Mouse (Mus musculus) c-Kit-positive CD71-positive TER-119-positive erythroid progenitor cells, embryonic 14.5 days (primary cell): ENCODE data around the gene Col19a1.

Experiments
- DNase-seq: peaks from one replicate; pipeline ENCODE4 v3.0.0-alpha.2; 2013; ENCODE audit warnings: low spot score

Col19a1 gene

DNA sequence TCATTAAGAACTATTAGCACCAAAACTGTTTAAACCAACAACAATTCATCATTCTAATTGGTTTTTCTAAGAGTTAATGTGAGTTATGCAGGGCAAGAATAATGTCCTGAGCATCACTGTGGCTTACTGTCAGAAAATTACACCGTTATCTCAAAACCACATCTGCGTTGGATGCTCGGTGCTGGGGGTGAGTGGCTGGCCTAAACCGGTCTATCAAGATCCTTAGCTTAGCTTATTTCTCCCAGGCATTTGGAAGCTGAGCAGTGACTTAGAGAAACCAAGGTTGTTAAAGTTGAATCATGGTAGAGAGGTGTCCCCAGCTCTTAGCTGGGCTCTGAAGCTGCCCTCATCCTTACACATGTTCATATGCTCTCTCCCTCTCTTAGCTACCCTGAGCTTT is 276.4 kb downstream of the Col19a1 start:
- DNase-seq = no peak

DNA sequence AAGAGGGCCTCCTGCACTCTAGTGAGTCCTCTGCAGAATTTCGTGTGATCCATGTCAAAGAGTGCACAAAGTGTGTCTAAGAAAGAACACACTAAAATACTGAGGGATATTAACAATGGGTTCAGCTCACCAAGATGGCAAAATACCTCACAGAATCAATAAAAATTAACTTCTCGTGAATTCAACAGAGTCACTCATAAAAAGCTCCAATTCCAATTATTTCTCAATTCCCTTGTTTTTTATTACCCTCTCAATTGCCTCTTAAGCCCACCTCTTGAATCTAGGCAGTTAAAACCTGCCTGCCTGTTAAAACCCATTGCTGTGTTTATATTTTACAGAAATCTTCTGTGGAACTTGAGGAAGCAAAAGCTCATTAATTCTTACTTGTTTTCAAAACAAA is 277.1 kb downstream of the Col19a1 start:
- no peak for DNase-seq

DNA sequence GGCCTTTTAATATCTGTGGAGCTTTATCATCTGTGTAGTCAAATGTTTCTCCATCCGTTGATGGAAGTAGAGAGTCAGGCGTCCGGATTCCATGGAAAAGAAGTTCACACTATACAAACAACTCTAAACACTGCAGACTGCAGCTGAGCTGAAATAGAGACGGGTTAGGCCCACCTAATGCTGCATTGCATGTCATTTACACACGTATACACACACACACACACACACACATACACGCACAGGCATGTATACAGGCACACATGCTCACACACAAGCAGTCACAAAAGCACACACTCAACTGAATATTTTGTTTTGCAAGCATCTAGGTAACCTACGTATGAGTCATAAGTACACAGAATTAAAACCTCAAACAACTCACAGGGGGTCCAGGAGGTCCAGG is 284.2 kb downstream of the Col19a1 start:
- no peak for DNase-seq

DNA sequence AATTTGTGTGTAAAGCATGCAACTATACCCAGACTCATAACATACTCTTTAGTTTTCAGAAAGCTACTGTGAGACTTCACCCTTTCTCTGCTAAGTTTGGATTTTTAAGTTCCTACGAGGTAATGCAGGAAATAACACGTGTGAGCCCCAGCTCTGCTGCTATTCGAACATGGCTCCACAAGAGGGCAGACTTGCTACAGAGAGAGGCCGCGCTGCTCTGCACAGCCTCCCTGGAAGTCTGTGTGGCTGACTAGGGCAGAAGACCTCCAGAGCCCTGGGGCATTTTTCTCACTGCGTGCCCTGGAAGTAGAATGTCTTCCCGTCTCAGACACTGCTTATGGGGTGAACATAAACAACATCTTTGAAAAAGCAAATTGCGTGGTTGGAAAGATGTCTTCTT is 284.6 kb downstream of the Col19a1 start:
- DNase-seq = peak; percentile 3

DNA sequence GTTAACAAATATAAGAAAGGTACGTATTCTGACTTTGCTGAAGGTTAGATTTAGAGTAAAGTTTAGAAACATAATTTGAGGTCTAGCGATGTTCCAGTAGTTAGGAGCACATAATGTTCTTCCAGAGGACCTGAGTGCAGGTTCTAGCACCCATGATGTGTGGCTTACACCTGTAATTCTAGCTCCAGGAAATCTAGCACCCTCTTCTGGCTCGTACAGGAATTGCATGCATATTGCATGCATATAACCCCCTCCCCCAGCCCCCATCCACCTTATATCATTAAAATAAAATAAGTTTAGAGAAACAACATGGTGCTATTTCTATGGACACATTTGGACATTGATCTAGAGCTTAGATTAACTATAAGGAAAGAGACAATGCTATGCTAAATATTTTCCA is 286.6 kb downstream of the Col19a1 start:
- no peak for DNase-seq

DNA sequence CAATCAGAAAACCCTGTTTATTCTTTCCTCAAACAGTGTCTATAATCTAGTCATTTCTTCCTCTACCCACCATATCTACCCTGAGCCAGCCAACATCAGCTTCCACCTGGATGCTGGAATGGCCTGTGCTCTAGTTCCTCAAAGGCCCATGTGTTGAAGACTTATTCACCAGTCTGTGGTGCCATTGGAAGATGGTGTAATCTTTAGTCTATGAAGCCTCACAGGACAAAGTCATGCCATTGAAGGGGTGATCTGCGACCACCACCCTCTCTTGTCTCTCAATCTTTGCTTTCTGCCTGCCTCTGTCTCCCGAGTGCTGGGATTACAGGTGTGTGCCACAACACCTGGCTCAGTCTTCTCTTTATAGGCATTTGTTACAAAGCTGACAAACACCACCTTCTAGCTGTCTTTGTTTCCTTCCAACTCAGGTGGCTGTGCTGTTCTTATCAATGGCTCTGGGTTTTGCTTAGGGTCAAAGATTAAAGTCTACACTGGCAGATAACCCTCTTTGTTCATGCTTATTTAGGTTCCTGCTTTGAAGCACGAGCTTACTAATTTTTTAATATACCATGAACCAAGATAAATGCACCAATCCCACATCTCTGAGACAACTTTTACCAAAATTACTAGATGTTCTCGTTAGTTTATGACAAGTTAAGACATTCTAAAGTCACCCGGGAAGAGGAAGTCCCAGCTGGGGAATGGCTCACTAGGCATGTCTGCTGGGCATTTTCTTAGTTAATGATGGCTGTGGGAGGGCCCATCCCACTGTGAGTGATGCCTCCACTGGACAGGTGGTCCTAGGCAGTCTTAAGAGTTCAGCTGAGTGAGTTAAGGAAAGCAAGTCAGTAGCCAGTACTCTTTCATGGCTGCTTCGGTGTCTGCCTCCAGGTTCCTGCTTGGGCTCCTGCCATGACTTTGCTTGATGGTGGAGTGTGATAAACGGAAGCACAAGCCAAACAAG is 292.0 kb downstream of the Col19a1 start:
- DNase-seq = no peak

DNA sequence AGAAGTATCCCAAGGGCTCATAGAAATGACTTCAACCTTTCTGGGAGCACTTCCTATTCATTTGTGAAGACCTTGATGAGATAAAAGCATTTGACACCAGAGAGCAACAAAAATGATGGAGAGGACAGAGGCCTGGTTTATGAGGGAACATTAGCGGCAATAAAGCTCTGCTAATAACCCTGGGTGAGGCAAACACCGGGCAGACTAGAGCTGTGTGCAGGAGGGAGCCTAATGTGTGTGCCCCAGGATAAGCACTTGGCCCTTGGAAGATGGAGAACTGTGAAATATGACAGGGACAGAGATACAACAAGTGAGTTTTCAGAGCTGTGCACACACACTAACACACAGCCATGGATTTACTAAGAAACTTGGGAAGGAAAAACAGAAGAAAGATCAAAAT is 294.8 kb downstream of the Col19a1 start:
- DNase-seq = no peak

DNA sequence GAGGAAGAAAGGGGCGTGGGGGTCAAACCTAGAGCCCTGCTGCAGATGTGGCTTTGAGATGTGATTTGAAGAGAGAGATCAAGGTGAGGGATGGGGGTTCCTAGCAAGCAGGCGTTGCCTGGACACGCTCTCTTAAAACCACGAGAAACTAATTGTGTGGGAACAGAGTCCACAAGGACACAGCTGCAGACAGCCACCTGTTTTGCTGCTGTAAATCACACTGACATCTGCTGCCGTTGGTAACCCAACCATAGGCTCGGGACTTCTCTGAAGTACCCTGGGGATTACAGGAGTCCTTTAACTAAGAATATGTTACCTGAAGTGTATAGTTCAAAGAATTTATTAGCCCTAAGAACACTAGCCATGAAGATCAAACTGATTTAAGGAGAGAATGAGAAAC is 300.9 kb downstream of the Col19a1 start:
- no peak for DNase-seq

DNA sequence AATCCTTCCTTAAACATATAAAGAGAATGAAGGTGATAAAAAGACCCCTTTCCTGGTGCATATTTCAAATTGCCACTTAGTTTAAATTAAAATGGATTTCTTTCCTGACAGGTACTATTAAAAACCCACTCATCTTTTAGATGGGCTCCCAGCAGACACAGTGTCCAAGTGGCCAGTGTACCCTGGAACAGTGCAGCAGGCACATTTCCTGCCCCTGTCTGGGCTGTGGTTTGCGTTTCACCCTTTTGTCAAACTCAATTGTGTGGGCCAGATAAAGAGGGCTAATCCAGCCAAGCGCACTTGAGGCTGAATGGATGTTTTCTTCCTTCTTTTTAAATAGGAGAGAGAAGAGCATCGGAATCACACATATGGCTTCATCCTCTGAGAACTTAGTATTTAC is 320.2 kb downstream of the Col19a1 start:
- DNase-seq = no peak

DNA sequence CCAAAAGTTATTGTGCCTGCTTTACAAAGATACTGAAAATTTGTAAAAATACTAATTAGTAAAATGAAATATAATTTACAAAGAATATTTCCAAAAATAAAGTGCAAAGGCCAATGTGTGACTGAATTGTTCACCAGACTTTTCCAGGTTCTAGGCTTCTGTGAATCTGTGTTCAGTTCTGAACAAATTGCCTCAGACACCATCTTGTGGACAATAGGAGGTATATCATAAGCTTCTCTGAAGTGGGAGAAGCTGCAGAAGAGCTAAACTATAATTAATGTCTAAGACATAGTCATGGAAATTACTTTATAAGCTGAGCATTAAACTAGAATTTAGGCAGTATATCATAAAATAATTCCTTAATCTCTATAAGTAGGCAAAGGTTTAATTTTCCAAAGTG is 326.1 kb downstream of the Col19a1 start:
- no peak for DNase-seq

DNA sequence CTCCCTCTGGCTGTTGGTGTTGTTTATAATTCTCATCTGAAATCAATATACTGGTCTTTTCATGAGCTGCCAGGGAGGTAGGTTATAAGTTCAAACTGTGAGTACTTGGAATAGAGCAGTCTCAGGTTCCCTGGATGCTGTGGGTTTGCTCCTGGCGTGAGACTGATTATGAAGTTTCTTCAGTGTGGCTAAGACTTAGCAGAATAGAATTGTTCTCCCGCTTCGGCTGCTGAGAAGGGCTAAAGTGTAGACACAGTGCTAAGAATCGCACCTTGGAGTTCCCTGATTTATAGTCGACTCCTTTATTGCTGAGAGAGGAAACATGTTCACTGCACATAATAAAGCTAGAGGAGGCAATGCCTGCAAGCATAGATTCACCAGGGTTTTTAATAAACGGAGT is 327.9 kb downstream of the Col19a1 start:
- DNase-seq = no peak

DNA sequence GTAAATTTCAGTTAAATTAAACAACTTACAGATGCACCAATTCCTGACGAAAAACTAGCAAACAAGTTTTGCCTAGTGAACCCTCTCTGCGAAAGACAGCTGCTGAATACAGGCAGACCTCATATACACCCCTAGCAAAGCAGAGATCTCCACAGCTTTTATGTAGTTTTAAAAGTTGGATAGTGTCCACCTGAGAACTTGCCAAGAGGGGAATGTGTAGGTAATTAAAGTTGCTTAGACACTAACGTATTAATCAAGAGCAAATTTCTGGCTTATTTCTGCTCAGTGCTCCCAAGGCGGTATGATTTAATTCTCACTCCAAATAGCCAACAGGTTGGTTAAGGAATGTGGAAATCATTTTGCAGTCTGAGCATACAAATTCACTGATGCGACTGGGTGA is 329.3 kb downstream of the Col19a1 start:
- DNase-seq = no peak

DNA sequence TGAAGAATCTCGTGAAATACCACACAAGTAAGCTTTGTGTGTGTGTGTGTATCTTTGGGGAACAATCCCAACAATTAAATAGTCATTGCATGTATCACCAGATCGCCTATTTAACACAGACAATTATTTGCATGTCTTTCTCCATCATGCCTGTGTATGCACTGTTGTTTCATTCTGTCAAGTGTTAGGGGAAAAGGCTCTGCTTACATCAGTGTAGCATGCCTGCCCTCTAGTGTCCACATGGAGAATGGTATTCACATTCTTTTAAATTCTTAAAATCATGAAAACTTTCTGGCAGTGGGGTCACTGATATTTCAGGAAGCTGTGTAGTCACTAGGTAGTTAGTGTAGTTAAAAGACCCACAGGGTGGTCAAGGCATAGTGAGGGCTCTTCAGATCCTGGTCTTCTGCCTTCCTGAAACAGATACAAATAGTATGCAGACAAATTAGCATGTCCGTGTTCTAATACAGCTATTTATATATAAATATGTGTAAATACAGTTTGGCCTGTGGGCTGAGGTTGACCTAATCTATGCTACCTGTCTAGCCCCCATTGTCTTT is 338.1 kb downstream of the Col19a1 start:
- DNase-seq = no peak

DNA sequence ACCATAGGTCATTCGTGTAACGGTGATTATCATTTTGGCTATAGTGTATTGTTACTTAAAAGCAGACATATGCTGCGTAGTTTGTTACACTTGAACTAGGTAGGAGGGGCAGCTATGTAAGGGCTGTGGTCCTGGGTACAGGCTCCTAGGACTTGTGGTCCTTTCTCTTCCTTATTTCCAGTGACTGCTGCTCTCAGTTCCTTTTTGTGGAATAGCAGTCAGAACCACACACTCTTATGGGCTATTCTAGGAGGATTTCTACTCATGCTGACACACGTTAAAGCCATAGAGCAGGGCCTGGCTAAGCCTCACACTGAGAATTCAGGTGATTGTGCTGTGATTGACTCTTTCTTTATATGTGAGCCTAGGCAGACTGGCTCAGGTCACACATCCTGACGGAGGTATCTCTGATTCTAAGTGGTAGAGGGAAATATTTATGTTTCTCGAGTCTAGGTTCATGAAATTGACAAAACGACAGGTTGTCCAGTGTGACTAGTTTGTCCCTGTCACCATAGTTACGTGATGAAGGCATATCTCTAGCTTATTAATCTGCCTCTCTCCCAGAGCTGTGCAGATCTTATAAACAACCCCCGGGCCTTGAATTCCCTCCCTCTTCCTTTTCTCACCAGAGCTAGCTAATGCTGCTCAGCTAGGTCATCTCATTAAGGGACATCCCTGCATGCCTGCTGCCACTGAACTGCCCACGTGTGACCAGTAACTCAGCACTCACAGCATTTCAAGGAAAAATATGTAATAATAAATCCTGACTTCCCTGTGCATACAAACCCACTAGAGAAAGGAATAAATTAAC is 338.8 kb downstream of the Col19a1 start:
- no peak for DNase-seq

DNA sequence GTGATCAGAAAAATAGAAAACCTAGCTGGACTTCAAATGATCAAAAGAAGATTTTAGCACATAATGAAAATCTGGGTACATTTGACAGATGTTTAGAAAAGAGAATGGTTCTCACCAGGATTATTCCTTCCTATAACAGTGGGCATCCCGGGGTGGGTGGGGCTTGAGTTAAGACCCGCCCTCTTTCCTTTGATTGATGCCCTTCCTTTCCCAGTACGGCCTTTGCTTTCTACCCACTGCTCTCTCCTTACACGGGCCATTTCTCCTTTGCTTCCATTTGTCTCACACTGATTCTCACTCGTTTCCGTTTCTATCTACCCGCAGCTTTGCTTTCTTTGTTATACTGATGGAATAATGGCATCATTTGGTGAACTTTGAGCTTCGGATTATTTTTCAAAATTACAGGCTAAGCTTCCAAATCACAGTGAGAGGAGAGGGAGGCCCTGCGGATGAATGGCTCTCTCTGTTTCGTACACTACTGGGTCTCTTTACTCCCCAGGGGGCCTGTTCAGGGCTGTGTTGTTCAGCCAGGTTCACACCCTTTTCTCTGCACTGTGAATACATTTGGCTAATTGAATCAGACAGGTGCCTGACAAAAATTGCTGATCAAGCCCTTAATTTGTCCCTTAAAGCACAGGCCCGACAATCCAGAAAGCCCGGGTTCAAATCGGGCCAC is 341.4 kb downstream of the Col19a1 start:
- DNase-seq = no peak

DNA sequence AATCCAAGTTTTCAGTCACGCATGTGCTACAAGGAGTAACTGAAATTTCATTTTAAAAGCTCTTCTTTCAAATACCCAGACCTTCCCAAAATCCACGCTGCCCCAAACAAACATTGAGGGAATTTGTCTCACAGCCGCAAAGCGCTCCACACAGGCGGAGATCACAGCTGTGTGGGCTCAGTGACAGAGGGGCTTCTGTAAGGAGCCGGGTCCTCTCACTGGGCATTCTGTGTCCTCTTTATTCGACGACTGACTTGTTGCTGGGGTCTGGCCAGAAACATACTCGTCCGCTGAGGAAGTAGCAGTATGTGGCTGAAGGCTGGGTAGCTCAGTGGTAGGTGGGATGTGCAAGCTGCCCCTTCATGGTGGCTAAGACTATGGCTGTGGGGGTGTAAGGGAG is 342.3 kb downstream of the Col19a1 start:
- DNase-seq = no peak

DNA sequence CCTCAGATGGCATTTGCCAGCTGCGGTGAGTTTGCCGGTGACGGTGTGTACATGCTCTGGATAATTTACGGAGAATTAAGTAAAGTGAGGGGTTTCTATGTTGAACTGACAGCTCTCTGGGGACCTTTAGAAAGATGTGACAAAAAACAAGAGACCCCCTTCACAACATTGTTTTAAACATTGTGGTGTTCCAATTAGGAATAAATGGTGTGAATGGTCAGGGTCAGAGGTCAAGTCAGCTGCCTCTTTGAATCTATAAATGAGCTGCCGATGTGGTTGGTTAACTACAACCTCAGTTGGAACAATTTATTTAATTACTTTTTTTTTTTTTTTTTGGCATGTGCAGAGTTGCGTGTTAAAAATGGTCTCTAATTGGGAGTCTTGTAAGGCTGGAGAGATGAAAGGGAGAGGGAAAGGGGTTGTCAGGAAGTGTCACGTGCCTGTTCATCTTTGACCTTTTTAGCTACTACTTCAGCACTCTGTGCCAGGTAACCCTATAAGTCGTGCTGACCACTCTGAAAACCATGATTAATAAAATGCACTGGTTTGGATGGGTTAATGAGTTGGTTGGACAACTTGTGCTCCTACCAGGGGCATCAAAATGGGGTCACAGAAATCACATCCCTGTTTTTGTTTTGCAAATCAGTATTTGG is 347.1 kb downstream of the Col19a1 start:
- no peak for DNase-seq

DNA sequence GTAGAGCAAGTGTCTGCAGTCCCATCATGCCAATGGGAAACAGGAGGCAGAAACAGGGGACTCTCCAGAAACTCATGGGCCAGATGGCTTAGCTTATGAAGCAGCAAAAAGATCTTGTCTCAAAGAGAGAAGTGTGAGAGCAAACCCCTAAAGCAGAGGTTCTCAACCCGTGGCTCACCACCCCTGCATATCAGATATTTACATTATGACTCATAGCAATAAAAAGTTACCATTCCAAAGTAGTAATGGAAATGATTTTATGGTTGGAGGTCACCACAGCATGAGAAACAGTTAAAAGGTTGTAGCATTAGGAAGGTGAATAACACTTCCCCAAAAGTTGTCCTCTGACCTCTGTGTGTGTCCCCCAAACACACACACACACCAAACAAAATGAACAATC is 350.9 kb downstream of the Col19a1 start:
- no peak for DNase-seq

DNA sequence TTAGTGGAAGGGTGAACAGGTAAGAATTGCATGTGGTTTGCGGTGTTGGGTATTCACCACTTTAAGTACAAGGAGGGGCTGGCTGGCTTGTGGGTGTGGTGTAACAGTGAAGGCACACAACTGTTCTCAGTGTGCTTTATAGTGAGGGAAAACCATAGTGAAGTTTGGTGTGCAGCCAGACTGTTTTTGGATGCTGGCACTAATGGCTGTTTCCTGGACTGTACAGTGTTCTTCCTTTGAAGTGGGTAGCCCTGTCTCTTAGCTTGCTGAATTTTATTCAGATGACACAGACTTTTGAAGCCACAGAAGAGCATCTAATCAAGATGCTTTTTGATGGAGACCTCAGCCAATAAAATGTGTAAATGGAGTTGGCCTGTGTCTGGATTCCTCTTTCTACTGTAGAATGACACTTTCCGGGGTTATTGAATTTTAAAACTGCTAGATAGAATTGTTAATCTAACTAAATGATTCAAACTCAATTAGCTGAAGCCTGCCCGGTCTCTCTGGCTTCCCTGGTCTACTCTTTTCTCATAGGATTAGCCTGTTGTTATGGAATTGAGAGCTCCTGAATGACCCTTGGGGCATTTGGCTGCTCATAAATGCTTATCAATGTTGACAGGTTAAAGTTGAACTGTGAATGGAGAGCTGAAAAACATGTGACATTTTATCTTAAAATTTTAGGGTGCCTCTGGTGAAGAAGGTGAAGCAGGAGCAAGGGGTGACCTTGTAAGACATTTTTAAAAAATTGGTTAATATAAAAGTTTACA is 355.6 kb downstream of the Col19a1 start:
- no peak for DNase-seq

DNA sequence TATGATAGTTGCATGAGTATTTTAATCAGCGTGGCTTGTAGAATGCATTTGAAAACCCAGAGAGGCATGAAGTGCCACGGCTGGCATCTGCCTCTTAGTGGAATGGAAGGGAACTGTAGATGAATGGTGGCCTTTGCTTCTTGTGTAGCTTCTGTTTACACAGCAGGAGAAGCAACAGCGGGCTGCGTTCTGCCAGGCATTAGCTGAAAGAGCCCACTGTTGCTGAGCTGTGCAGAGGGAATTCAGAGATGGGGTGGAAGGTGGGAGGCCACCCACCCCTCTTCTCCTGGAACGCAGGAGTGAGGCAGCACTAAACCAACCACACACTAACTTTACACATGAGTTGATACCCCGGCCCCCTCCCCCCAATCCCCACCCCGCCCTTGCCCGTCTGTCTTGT is 356.8 kb downstream of the Col19a1 start:
- DNase-seq = no peak

DNA sequence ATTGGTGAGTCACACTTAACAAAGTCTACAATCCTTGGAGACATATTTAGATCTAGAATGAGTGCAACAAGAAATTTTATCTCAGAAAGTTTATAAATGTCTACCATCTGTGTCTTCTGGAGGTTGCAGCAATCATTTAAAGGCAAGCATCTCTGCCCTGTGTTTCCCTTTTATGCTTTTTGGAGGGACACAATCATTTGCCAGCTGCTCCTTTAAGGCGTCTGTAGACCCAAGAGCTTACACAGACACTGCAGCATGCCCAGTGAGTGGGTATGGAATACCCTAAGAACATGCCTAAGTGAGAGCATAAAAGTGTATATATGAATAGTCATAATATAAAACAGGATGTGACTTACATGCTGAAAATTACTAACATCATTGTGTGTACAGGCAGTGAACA is 357.7 kb downstream of the Col19a1 start:
- no peak for DNase-seq
